Mouse (Mus musculus) CH12.LX (cell line): ENCODE results near the gene Npat.

Experiments
- CHD1 ChIP-seq: IDR thresholded peaks from 2 replicates; pipeline ENCODE4 v1.6.1; 2012; ENCODE audit warnings: low read depth, low read length, improper control_type of control experiment, inconsistent platforms
- CTCF ChIP-seq, 2 experiments: IDR thresholded peaks in 1 of 2; conservative IDR thresholded peaks in 1 of 2; 2 replicates each; pipeline ENCODE4 v1.5.1; 2011 to 2012; ENCODE audit warnings: low read depth in 2 of 2, low read length in 2 of 2, improper control_type of control experiment in 1 of 2, inconsistent platforms in 1 of 2, mild to moderate bottlenecking in 1 of 2, moderate library complexity in 1 of 2
- EP300 ChIP-seq: IDR thresholded peaks from 2 replicates; pipeline ENCODE4 v1.6.1; 2011; ENCODE audit warnings: low read length, improper control_type of control experiment
- GABPA ChIP-seq: IDR thresholded peaks from 2 replicates; pipeline ENCODE4 v1.6.1; 2012; ENCODE audit warnings: low read depth, low read length, improper control_type of control experiment, inconsistent platforms; ENCODE audit not compliant: insufficient replicate concordance
- HCFC1 ChIP-seq: IDR thresholded peaks from 2 replicates; pipeline ENCODE4 v1.6.1; 2012; ENCODE audit warnings: low read depth, mild to moderate bottlenecking, inconsistent platforms, low read length, improper control_type of control experiment
- MAFK ChIP-seq: IDR thresholded peaks from 2 replicates; pipeline ENCODE4 v1.6.1; 2011; ENCODE audit warnings: low read length, improper control_type of control experiment; ENCODE audit not compliant: insufficient replicate concordance
- POLR2A ChIP-seq: IDR thresholded peaks from 2 replicates; pipeline ENCODE4 v1.6.1; 2011; ENCODE audit warnings: low read depth, mild to moderate bottlenecking, improper control_type of control experiment, low read length
- POLR2AphosphoS2 ChIP-seq: IDR thresholded peaks from 2 replicates; pipeline ENCODE4 v1.6.1; 2011; ENCODE audit warnings: low read depth, low read length, improper control_type of control experiment
- RAD21 ChIP-seq: IDR thresholded peaks from 2 replicates; pipeline ENCODE4 v1.6.1; 2011; ENCODE audit warnings: low read depth, mild to moderate bottlenecking, low read length, improper control_type of control experiment, moderate library complexity
- RCOR1 ChIP-seq: conservative IDR thresholded peaks from 2 replicates; pipeline ENCODE4 v1.6.1; 2012; ENCODE audit warnings: low read depth, mild to moderate bottlenecking, inconsistent platforms, low read length, improper control_type of control experiment
- SMC3 ChIP-seq: IDR thresholded peaks from 2 replicates; pipeline ENCODE4 v1.6.1; 2011; ENCODE audit warnings: low read depth, low read length, improper control_type of control experiment
- TBP ChIP-seq: conservative IDR thresholded peaks from 2 replicates; pipeline ENCODE4 v1.6.1; 2011; ENCODE audit warnings: low read depth, low read length, improper control_type of control experiment
- ZKSCAN1 ChIP-seq: IDR thresholded peaks from 2 replicates; pipeline ENCODE4 v1.6.1; 2012; ENCODE audit warnings: low read depth, inconsistent platforms, low read length, improper control_type of control experiment, borderline replicate concordance
- ZNF384 ChIP-seq: IDR thresholded peaks from 2 replicates; pipeline ENCODE4 v1.6.1; 2012; ENCODE audit warnings: low read depth, low read length, improper control_type of control experiment, inconsistent platforms

DNA sequence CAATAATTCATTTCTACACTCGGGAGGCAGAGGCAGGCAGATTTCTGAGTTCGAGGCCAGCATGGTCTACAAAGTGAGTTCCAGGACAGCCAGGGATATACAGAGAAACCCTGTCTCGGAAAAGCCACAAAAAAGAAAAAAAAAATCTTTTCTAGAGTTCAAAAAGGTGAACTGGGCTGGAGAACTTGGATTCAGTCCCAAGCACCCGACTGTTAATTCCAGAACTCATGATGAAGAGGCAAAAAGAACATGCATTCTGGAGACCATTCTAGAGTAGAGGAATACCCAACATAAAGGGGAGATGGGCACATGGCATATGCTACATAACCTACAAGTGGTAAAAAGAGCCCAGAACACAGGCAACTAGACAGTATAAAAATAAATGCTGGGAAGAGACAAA lies 71.0 kb downstream of the Npat start:
- TF ChIP-seq EP300 (no peak), CTCF (conservative IDR thresholded peaks at IDR 0.05 in 1 of 2, IDR thresholded peaks at IDR 0.05 in 1 of 2; ENCODE audit: low read depth in 2 of 2, low read length in 2 of 2) (no peak), MAFK (no peak), HCFC1 (no peak), ZNF384 (no peak), ZKSCAN1 (no peak), SMC3 (no peak), GABPA (no peak), TBP (no peak), POLR2A (no peak), CHD1 (no peak), RCOR1 (no peak), POLR2AphosphoS2 (no peak), RAD21 (no peak)
